Mouse (Mus musculus) small intestine, adult 2 months (tissue): Measurements from ENCODE around the gene Ncdn.

ENCODE experiments used
- CTCF ChIP-seq: fragments of 200-500 bp; IDR thresholded peaks from 2 replicates; pipeline ENCODE4 v1.5.1; 2012; ENCODE audit warnings: low read depth, mild to moderate bottlenecking, control low read depth, inconsistent platforms, low read length, moderate library complexity, mixed read lengths; ENCODE audit not compliant: insufficient replicate concordance, insufficient read length; ENCODE audit errors: extremely low read depth
- POLR2A ChIP-seq: fragments of 200-500 bp; IDR thresholded peaks from 2 replicates; pipeline ENCODE4 v1.6.1; 2012; ENCODE audit warnings: low read depth, mild to moderate bottlenecking, control low read depth, inconsistent platforms, low read length, moderate library complexity

GRCm38 (mm10) chr4:126773871-126774270 is 20.6 kb upstream of the Ncdn start:
- TF ChIP-seq CTCF (no peak), POLR2A (no peak)
